Mouse (Mus musculus): ENCODE measurements at regions not wholly inside any gene's neighbourhood (a gene's known extent, or its start where the extent isn't known, plus 50 kb on each side); places are given as distances from the start of the nearest gene placed in this dataset.

DNA sequence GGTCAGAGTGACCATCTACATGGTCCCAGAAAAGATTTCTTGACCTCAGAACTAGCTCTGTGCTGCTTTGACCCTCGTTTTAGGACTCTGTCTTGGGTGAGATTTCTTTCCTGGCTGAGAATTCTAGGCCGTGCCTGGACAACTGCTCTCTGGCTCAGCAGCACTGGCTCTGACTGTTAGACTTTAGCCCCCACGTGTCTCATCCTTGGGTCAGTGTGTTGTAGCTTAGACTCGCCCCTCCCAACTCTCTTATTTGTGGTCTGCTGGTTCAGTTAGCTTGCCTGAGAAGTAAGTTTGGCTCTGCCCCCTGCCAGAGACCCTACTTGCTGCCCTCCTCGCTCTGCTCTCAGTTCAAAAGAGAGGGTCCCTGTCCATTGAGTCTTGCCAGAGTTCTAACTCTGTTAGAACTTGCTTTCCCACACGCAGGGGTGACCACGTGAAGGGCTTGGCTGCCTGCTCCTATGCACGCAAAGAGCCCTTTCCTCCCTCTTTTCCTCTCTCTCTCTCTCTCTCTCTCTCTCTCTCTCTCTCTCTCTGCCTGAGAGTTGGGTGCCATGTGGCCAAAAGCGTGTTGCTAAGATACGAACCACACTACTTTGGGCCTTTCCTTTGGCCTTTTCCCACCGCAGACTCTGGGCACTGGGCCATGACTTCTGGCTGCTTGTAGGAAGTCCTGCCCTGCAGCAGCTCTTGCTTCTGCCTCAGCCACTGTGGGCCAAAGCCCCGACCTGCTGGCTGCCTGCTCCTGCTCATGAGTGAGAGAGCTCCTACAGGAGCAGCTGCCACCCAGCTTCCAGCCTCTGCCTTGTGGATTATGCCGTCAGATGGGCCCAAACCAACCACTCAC, 344.2 kb upstream of the Amot start:
- DNase-seq (ENCODE audit: low spot score in 2 of 2): peak; percentile 20 to 29
- H3K27ac ChIP-seq: no peak overlapping the region
- no peak for TF ChIP-seq CTCF (conservative IDR thresholded peaks at IDR 0.05)
- H3K4me3 ChIP-seq: no peak overlapping the region

DNA sequence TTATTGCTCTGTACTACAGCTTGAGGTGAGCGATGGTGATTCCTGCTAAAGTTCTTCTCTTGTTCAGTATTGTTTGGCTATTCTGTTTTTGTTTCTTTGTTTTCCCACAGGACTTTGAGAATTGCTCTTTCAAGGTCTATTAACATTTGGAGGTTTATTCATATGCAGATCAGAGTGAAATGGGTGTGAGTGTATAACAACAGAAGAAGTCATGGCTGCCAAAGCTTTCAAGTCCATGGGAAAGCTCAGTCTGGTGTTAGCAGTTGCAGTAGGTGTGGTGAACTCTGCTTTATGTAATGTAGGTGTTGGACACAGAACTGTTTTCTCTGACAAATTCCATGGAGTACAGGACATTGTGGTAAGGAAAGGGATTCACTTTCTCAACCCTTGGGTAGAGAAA, 328.1 kb upstream of the Amot start:
- DNase-seq (ENCODE audit: low spot score in 2 of 2): no peak
- H3K27ac ChIP-seq: no peak overlapping the region
- no peak overlapping the region for H3K4me3 ChIP-seq
- no peak for TF ChIP-seq CTCF (conservative IDR thresholded peaks at IDR 0.05)

DNA sequence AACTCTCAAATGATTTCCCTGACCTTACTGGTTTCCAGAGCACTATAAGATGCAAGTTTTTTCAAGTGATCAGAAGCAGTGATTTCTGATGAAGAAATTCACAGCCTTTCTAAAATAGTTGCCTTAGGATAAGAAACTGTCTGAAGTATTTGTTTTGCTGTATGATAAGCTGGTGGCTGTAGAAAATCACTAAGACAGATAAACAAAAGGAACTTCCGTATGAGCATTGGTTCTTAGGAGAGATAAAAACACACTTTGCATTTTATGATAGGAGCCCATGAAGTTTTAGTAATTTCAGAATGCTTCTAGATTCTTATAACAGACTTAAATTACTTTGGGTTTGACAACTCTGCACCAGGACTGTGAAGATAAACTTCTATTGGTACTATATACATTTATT, 308.0 kb upstream of the Amot start:
- no peak overlapping the region for H3K4me3 ChIP-seq
- H3K27ac ChIP-seq: no peak overlapping the region
- no peak for TF ChIP-seq CTCF (conservative IDR thresholded peaks at IDR 0.05)
- DNase-seq (ENCODE audit: low spot score in 2 of 2): no peak

Data from layer of hippocampus, adult 2 months (tissue).